Mouse (Mus musculus) hindbrain, embryonic 15.5 days (tissue): ENCODE measurements around the gene Cx3cr1. TPM values are rescaled to one million over a fixed set of nuclear protein-coding genes. Genes with fewer than 3 reads are reported as not detected.

Source experiments
- ATAC-seq: fragments of 200-750 bp; cut with Nextera tagmentation; 2 replicates; pipeline ENCODE4 v1.8.0; 2017; ENCODE audit warnings: low read depth, moderate number of reproducible peaks, moderate TSS enrichment; ENCODE audit not compliant: low FRiP score
- H3K27ac ChIP-seq: fragments of 300-500 bp; sonication (generic); replicated peaks from 2 replicates; pipeline ENCODE4 v1.5.1; 2015; ENCODE audit warnings: mild to moderate bottlenecking, inconsistent platforms
- H3K27me3 ChIP-seq: fragments of 300-500 bp; sonication (generic); 2 replicates; pipeline ENCODE4 v1.6.1; 2015; ENCODE audit warnings: control low read depth, inconsistent platforms
- H3K36me3 ChIP-seq: fragments of 300-500 bp; sonication (generic); 2 replicates; pipeline ENCODE4 v1.6.1; 2015; ENCODE audit warnings: control low read depth, inconsistent platforms
- H3K4me1 ChIP-seq: fragments of 300-500 bp; sonication (generic); replicated peaks from 2 replicates; pipeline ENCODE4 v1.6.1; 2015; ENCODE audit warnings: control low read depth, inconsistent platforms
- H3K4me2 ChIP-seq: fragments of 300-500 bp; sonication (generic); 2 replicates; pipeline ENCODE4 v1.6.1; 2015; ENCODE audit warnings: moderate library complexity, mild to moderate bottlenecking, inconsistent platforms
- H3K4me3 ChIP-seq: fragments of 300-500 bp; sonication (generic); 2 replicates; pipeline ENCODE4 v1.5.1; 2015; ENCODE audit warnings: mild to moderate bottlenecking, inconsistent platforms
- H3K9ac ChIP-seq: fragments of 300-500 bp; sonication (generic); 2 replicates; pipeline ENCODE4 v1.6.1; 2015; ENCODE audit warnings: inconsistent platforms
- H3K9me3 ChIP-seq: fragments of 300-500 bp; sonication (generic); 2 replicates; pipeline ENCODE4 v1.6.1; 2016; ENCODE audit warnings: control low read depth, inconsistent platforms
- WGBS: fragments of 180-500 bp; shearing (Covaris S2); methylation state at CpG from one replicate; pipeline ENCODE4 v1.1.7; 2015; 5-methylcytosine and 5-hydroxymethylcytosine counted together
- polyA plus RNA-seq: library from polyadenylated mRNA; unstranded; fragments of >200 nt; fragmentation: Nextera tagmentation; extraction: Ambion mirVana; gene quantifications from 2 replicates; pipeline ENCODE4 v1.2.1, GENCODE M21; 2015

Cx3cr1 gene
- polyA plus RNA-seq, 1 experiment from 2014 or later = 9.9 TPM

GRCm38 (mm10) chr9:119984536-119985011 is 85.1 kb downstream of the Cx3cr1 start, which contains the start of gene Csrnp1:
TSS of gene Csrnp1 (minus strand) at chr9:119984658.
- Histone ChIP-seq H3K9ac (peak within 1 kb of the TSS; percentile 54), H3K36me3 (no peaks in the 10 kb centered on the region), H3K4me2 (peak within 1 kb of the TSS; percentile 88), H3K27me3 (peaks cover 12% of the 10 kb centered on the region; the same call in 1 of the 2 replicates), H3K27ac (peak within 1 kb of the TSS; percentile 27; the same call in 1 of the 2 replicates), H3K4me1 (peaks cover 36% of the 10 kb centered on the region), H3K9me3 (no peaks in the 10 kb centered on the region), H3K4me3 (peak within 1 kb of the TSS; percentile 61)
- 6% methylated on average over 14 of the region's 14 CpGs for WGBS
- no peak for ATAC-seq

- peak overlapping the region; percentile 54 for H3K9ac ChIP-seq
- under 1% methylated on average over 68 of the region's 79 CpGs for WGBS
- H3K4me1 ChIP-seq = peaks cover 37% of the 10 kb centered on the region
- peak overlapping the region; percentile 61 for H3K4me3 ChIP-seq
- no peaks in the 10 kb centered on the region for H3K36me3 ChIP-seq
- peaks cover 12% of the 10 kb centered on the region; the same call in 1 of the 2 replicates for H3K27me3 ChIP-seq
- peak; percentile 75 for ATAC-seq
- H3K27ac ChIP-seq = peak overlapping the region; percentile 27; the same call in 1 of the 2 replicates
- H3K9me3 ChIP-seq = no peaks in the 10 kb centered on the region
- peak overlapping the region; percentile 88 for H3K4me2 ChIP-seq
Measured at GRCm38 (mm10) chr9:119983585-119984535, 85.8 kb downstream of the Cx3cr1 start.

DNA sequence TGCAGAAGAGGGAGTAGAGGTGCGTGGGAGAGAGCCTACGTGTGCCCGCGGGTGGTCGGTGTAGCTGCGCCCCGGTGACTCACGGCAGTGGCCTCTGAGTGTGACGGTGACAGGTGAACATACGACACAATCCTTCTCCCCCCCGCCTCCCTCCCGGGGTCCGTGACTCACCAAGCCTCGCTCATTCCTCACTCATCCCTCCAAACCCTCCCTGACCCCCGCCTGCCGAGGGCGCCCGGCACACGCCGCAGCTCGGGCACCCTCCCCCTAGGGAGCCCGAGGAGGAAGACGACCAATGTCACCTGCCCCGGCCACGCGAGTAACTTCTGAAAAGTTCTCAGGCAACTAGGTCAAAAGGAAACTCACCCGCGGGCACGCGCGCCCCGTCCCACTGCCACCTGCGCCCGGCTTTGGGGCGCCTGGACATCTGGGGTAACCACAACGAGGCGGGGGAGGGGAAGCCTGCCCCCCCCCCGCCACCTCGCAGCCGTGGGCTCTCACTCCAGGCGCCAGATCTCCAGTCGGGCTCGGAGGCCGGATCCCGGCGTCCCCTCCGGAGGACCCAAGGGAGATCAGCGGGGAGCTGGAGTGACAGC is 86.6 kb downstream of the Cx3cr1 start:
- peaks cover 12% of the 10 kb centered on the region; the same call in 1 of the 2 replicates for H3K27me3 ChIP-seq
- no peaks in the 10 kb centered on the region for H3K36me3 ChIP-seq
- WGBS = under 1% methylated on average over 41 of the region's 48 CpGs
- peak overlapping the region; percentile 61 for H3K4me3 ChIP-seq
- no peak; the same call in 1 of the 2 replicates for ATAC-seq
- H3K4me1 ChIP-seq = peaks cover 45% of the 10 kb centered on the region
- peak overlapping the region; percentile 54 for H3K9ac ChIP-seq
- peak overlapping the region; percentile 88 for H3K4me2 ChIP-seq
- peak overlapping the region; percentile 27; the same call in 1 of the 2 replicates for H3K27ac ChIP-seq
- no peaks in the 10 kb centered on the region for H3K9me3 ChIP-seq

- H3K9ac ChIP-seq = no peak overlapping the region
Measured at GRCm38 (mm10) chr9:119982241-119982811, 87.4 kb downstream of the Cx3cr1 start.

DNA sequence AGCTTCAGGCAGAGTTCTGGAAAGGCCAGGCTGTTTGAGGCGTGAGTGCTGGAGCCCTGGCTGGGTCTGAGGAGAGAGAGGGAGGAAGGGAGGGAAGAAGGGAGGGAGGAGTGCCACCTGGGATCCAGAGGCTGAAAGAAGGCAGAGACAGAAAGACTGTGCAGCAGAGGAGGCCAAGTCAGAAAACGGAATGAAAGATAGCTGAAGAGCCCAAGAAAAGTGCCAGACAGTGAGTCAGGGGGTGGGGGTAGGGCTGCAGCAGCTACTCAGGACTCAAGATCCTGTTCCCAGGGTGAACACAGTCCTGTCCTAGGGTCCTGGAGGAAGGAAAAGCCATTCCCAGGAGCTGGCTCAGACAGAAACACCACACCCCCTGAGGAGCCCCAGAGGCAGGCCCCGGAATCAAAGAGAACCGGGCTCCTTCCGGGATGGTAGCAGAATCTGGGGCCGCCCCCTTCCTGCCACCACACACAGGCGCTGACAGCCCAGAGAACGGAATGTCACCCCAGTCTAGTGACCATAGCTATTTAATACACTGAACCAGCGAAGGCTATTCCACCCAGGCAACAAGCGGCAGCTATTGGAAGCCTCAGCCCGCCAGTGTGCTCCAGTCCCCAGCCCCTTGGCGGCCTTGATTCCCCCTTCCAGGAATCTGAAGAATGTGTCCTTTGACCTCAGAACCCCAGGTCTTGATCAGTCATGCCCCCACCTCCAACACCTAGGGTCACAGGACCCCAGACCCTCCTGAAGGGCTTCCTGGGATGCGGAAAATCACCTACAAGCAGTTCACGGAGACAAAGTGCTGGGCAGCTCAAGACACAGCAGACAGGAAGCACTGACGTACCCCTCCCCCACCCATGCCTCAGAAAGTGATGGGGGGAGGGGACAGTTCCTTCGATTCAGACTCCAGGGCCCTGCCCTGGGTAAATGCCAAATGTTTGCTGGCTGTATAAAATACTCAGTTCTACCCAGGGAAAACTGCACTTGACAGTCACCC is 88.2 kb downstream of the Cx3cr1 start:
- Histone ChIP-seq H3K27me3 (peaks cover 12% of the 10 kb centered on the region; the same call in 1 of the 2 replicates), H3K27ac (peak overlapping the region; percentile 78), H3K4me1 (peaks cover 61% of the 10 kb centered on the region), H3K9ac (peak overlapping the region; percentile 15; the same call in 1 of the 2 replicates), H3K4me2 (peak overlapping the region; percentile 88), H3K9me3 (no peaks in the 10 kb centered on the region), H3K4me3 (peak overlapping the region; percentile 17), H3K36me3 (no peaks in the 10 kb centered on the region)
- 4% methylated on average over 16 of the region's 16 CpGs for whole genome bisulfite sequencing
- peak; percentile 14; the same call in 1 of the 2 replicates for ATAC-seq

More at GRCm38 (mm10) chr9:119982241-119982811, 87.4 kb downstream of the Cx3cr1 start:
- H3K4me2 ChIP-seq = peak overlapping the region; percentile 88
- WGBS = 4% methylated on average over 11 of the region's 11 CpGs
- H3K27me3 ChIP-seq = peaks cover 12% of the 10 kb centered on the region; the same call in 1 of the 2 replicates
- H3K36me3 ChIP-seq = no peaks in the 10 kb centered on the region
- no peak overlapping the region for H3K27ac ChIP-seq
- H3K4me3 ChIP-seq = peak overlapping the region; percentile 61
- no peaks in the 10 kb centered on the region for H3K9me3 ChIP-seq
- ATAC-seq = peak; percentile 13; the same call in 1 of the 2 replicates
- H3K4me1 ChIP-seq = peaks cover 52% of the 10 kb centered on the region

DNA sequence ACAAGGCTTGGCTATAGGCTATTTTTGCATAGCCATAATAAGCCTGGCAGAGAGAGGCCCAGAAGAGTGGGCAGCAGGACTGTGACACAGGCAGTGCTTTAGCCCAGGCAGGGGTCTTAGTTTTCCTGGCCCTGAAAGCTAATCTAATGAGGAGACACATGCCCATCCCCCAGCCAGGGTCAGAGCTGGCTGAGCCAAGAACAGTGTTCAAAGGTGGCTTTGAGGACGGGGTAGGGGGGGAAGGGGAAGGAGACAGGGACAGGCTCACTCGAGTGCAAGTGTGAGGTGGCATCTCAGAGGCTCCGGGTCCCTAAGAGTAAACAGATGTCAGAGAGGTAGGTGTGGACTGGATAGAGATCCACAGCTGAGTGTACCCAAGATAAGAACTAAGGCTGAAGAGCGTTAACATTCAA is 88.9 kb downstream of the Cx3cr1 start:
- H3K4me3 ChIP-seq = no peak overlapping the region
- 12% methylated on average over 4 of the region's 4 CpGs for WGBS
- no peak for ATAC-seq
- peak overlapping the region; percentile 88 for H3K4me2 ChIP-seq
- H3K9ac ChIP-seq = 0 out of 2 replicates have a peak overlapping the region, but pooled peaks have one; percentile 15
- H3K4me1 ChIP-seq = peaks cover 62% of the 10 kb centered on the region
- no peaks in the 10 kb centered on the region for H3K36me3 ChIP-seq
- H3K27ac ChIP-seq = peak overlapping the region; percentile 78
- H3K9me3 ChIP-seq = no peaks in the 10 kb centered on the region
- H3K27me3 ChIP-seq = peaks cover 12% of the 10 kb centered on the region; the same call in 1 of the 2 replicates

- ATAC-seq = no peak
- no peak overlapping the region for H3K27ac ChIP-seq
- 49% methylated on average over 2 of the region's 2 CpGs for WGBS
- no peak overlapping the region for H3K4me2 ChIP-seq
- no peaks in the 10 kb centered on the region for H3K36me3 ChIP-seq
- no peaks in the 10 kb centered on the region for H3K9me3 ChIP-seq
- H3K27me3 ChIP-seq = peaks cover 12% of the 10 kb centered on the region; the same call in 1 of the 2 replicates
- H3K4me3 ChIP-seq = no peak overlapping the region
- H3K9ac ChIP-seq = no peak overlapping the region
- H3K4me1 ChIP-seq = peaks cover 62% of the 10 kb centered on the region
Measured at GRCm38 (mm10) chr9:119979749-119980148, 89.9 kb downstream of the Cx3cr1 start.

GRCm38 (mm10) chr9:119978811-119979441 is 90.8 kb downstream of the Cx3cr1 start:
- H3K4me3 ChIP-seq = no peak overlapping the region
- peaks cover 60% of the 10 kb centered on the region for H3K4me1 ChIP-seq
- H3K27ac ChIP-seq = no peak overlapping the region
- H3K4me2 ChIP-seq = no peak overlapping the region
- 81% methylated on average over 6 of the region's 6 CpGs for WGBS
- ATAC-seq = no peak
- peaks cover 10% of the 10 kb centered on the region; the same call in 1 of the 2 replicates for H3K27me3 ChIP-seq
- no peak overlapping the region for H3K9ac ChIP-seq
- H3K9me3 ChIP-seq = no peaks in the 10 kb centered on the region
- H3K36me3 ChIP-seq = no peaks in the 10 kb centered on the region

- peaks cover 6% of the 10 kb centered on the region; the same call in 1 of the 2 replicates for H3K27me3 ChIP-seq
- H3K4me2 ChIP-seq = no peak overlapping the region
- ATAC-seq = no peak
- H3K27ac ChIP-seq = no peak overlapping the region
- no peak overlapping the region for H3K9ac ChIP-seq
- H3K4me3 ChIP-seq = no peak overlapping the region
- H3K4me1 ChIP-seq = peaks cover 55% of the 10 kb centered on the region
- H3K9me3 ChIP-seq = no peaks in the 10 kb centered on the region
- 46% methylated on average over 9 of the region's 9 CpGs for WGBS
- H3K36me3 ChIP-seq = no peaks in the 10 kb centered on the region
Measured at GRCm38 (mm10) chr9:119978151-119978810, 91.4 kb downstream of the Cx3cr1 start.

DNA sequence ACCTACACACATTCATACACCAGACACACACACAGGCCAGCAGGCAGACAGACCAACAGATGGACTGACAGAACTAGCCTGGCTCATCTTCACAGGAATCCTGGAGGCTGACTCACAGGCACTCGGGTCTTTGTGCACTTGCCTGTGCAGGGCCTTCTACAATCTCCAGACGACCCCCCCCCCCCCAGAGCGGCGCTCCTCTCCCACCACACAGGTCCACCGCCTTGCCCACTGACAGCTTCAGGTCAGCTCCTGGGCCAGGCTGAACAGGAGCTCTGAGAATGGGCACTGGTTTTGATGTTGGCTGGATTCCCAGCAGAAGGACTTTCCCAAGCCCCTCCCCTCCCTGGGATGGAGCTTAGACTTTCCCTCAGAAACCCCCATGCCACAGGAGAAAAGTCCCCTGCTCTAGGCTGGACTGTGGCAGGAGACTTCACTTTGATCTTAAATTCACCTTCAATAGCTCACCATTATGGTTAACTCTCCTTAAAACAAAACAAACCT is 92.1 kb downstream of the Cx3cr1 start:
- H3K9me3 ChIP-seq = no peaks in the 10 kb centered on the region
- no peaks in the 10 kb centered on the region for H3K36me3 ChIP-seq
- no peak overlapping the region for H3K4me2 ChIP-seq
- H3K9ac ChIP-seq = no peak overlapping the region
- peaks cover 48% of the 10 kb centered on the region for H3K4me1 ChIP-seq
- H3K27ac ChIP-seq = no peak overlapping the region
- no peaks in the 10 kb centered on the region for H3K27me3 ChIP-seq
- no peak overlapping the region for H3K4me3 ChIP-seq
- WGBS = 49% methylated on average over 5 of the region's 5 CpGs
- no peak for ATAC-seq
